Mouse (Mus musculus): ENCODE results near the gene Cd79a. TPM values are rescaled to one million over a fixed set of nuclear protein-coding genes. Genes with fewer than 3 reads are reported as not detected.

Gene Cd79a
- total RNA-seq, 4 experiments from 2014 or later: 0.30 to 0.58 TPM; not detected in 2

- DNase-seq (ENCODE audit: low spot score in 2 of 2): no peak
These were observed 15.3 kb downstream of the Cd79a start for GRCm38 (mm10) chr7:24912480-24912879.

- DNase-seq (ENCODE audit: low spot score in 2 of 2): no peak
These were observed 21.7 kb downstream of the Cd79a start for GRCm38 (mm10) chr7:24918763-24919323.

GRCm38 (mm10) chr7:24919728-24920127 lies 22.5 kb downstream of the Cd79a start:
- DNase-seq (ENCODE audit: low spot score in 2 of 2): peak; percentile 46 to 47

GRCm38 (mm10) chr7:24930475-24930874 lies 33.3 kb downstream of the Cd79a start:
- DNase-seq (ENCODE audit: low spot score in 2 of 2): no peak

- DNase-seq (ENCODE audit: low spot score in 2 of 2): no peak
These were observed 34.5 kb downstream of the Cd79a start for GRCm38 (mm10) chr7:24931651-24932050.

- no peak for DNase-seq (ENCODE audit: low spot score in 2 of 2)
These were observed 46.5 kb downstream of the Cd79a start for GRCm38 (mm10) chr7:24943641-24944040.

GRCm38 (mm10) chr7:24944257-24944950 lies 47.2 kb downstream of the Cd79a start, which contains the start of gene Gm4881:
Gm4881 (minus strand) TSS chr7:24944494.
- no peak for DNase-seq (ENCODE audit: low spot score in 2 of 2)

- DNase-seq (ENCODE audit: low spot score in 2 of 2): no peak
These were observed 50.3 kb downstream of the Cd79a start for GRCm38 (mm10) chr7:24947316-24948048.

- no peak for DNase-seq (ENCODE audit: low spot score in 2 of 2)
These were observed 51.6 kb downstream of the Cd79a start for GRCm38 (mm10) chr7:24948774-24949173.

- DNase-seq (ENCODE audit: low spot score in 2 of 2): no peak
These were observed 52.9 kb downstream of the Cd79a start for GRCm38 (mm10) chr7:24949958-24950623.

Other genes starting within 250 kb of the Cd79a start
- not detected for gene Tex101, start 220.7 kb upstream of the Cd79a start, total RNA-seq (2022)
- not detected for gene BC049730, start 188.1 kb upstream of the Cd79a start, total RNA-seq (2022)
- gene Gm4763, start 170.5 kb upstream of the Cd79a start, total RNA-seq (2022): not detected
- under 1 TPM in 1 of 4 experiments, not detected in 3; 0.10 TPM for gene Cd177, start 137.1 kb upstream of the Cd79a start, total RNA-seq (2022)
- gene Ceacam10, start 120.2 kb upstream of the Cd79a start, total RNA-seq (2022): not detected
- gene Gm9844, start 35.2 kb upstream of the Cd79a start, total RNA-seq (2022): not detected
- gene Lypd4, start 27.4 kb upstream of the Cd79a start, total RNA-seq (2022): not detected
- gene Dmrtc2, start 27.3 kb upstream of the Cd79a start, total RNA-seq (2022): not detected
- gene Rps19, start 13.0 kb upstream of the Cd79a start, total RNA-seq (2022): 100 to 1,000 TPM; 518 to 648 (median 579) TPM
- 100 to 1,000 TPM in 1 of 4 experiments, 10 to 100 TPM in 3; 94.8 to 111 (median 99.3) TPM for gene Arhgef1, start 5.5 kb downstream of the Cd79a start, total RNA-seq (2022)
- not detected for gene Gm4881, start 47.1 kb downstream of the Cd79a start, total RNA-seq (2022)
- gene Rabac1, start 75.4 kb downstream of the Cd79a start, total RNA-seq (2022): 100 to 1,000 TPM; 293 to 308 (median 300) TPM
- 1,000 to 10,000 TPM; 2,163 to 2,251 (median 2,216) TPM for gene Atp1a3, start 108.6 kb downstream of the Cd79a start, total RNA-seq (2022)
- 100 to 1,000 TPM; 206 to 235 (median 220) TPM for gene Grik5, start 175.0 kb downstream of the Cd79a start, total RNA-seq (2022)
- gene Zfp574, start 175.2 kb downstream of the Cd79a start, total RNA-seq (2022): 10 to 100 TPM; 28.0 to 31.0 (median 29.6) TPM

All from layer of hippocampus, adult 8-10 months (tissue).